Mouse (Mus musculus): ENCODE data around the gene Hipk2. TPM values are rescaled to one million over a fixed set of nuclear protein-coding genes. Genes with fewer than 3 reads are reported as not detected.

Hipk2 gene
- polyA plus RNA-seq, 1 experiment from 2014 or later: 27.4 TPM

DNA sequence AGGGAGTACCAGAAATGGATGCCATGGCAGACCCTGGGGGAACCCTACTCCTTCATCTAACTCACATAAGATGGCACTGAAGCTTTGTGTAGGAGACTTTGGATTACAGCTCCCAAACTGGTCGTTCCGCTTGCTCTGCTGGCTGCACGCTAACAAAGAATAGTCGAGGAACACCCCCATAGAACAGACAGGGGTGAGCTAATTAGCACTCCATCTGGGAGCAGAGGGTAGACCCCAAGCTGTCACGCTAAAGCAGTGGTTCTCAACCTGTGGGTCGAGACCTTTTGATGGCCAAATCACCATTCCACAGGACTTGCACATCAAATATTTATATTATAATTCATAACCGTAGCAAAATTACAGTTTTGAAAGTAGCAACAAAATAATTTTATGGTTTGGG, 114.0 kb downstream of the Hipk2 start:
- no peak overlapping the region for H3K9ac ChIP-seq (ENCODE audit: low read depth, low read length)
- no peak overlapping the region for H3K27ac ChIP-seq (ENCODE audit: low read depth, low read length)
- peaks cover 30% of the 10 kb centered on the region for H3K4me1 ChIP-seq (replicated peaks; ENCODE audit: control insufficient read depth, insufficient read depth, low read length)
- no peaks in the 10 kb centered on the region for H3K9me3 ChIP-seq (ENCODE audit: control insufficient read depth, low read length)
- DNase-seq (ENCODE audit: low spot score) (no peak), ATAC-seq (replicated peaks; ENCODE audit: low FRiP score) (no peak)
- WGBS: 89% methylated on average over 7 of the region's 7 CpGs
- no peak overlapping the region for H3K4me3 ChIP-seq (ENCODE audit: low read depth, low read length)
- H3K27me3 ChIP-seq (replicated peaks; ENCODE audit: control insufficient read depth, insufficient read depth, low read length): no peaks in the 10 kb centered on the region
- no peak overlapping the region for H3K4me2 ChIP-seq
- H3K36me3 ChIP-seq (ENCODE audit: control insufficient read depth, insufficient read depth, low read length): peaks cover 4% of the 10 kb centered on the region; the same call in 1 of the 2 replicates

GRCm38 (mm10) chr6:38760911-38761706, 114.9 kb downstream of the Hipk2 start:
- Histone ChIP-seq H3K36me3 (ENCODE audit: control insufficient read depth, insufficient read depth, low read length) (0 out of 2 replicates have a peak, but pooled peaks cover 2% of the 10 kb centered on the region), H3K4me2 (no peak overlapping the region), H3K27ac (ENCODE audit: low read depth, low read length) (no peak overlapping the region), H3K27me3 (replicated peaks; ENCODE audit: control insufficient read depth, insufficient read depth, low read length) (no peaks in the 10 kb centered on the region), H3K4me1 (replicated peaks; ENCODE audit: control insufficient read depth, insufficient read depth, low read length) (peaks cover 30% of the 10 kb centered on the region), H3K9me3 (ENCODE audit: control insufficient read depth, low read length) (no peaks in the 10 kb centered on the region), H3K4me3 (ENCODE audit: low read depth, low read length) (no peak overlapping the region), H3K9ac (ENCODE audit: low read depth, low read length) (no peak overlapping the region)
- WGBS: 80% methylated on average over 6 of the region's 6 CpGs
- no peak for ATAC-seq (replicated peaks; ENCODE audit: low FRiP score)
- no peak for DNase-seq (ENCODE audit: low spot score)

GRCm38 (mm10) chr6:38759922-38760620, 115.9 kb downstream of the Hipk2 start:
- no peak for DNase-seq (ENCODE audit: low spot score)
- H3K36me3 ChIP-seq (ENCODE audit: control insufficient read depth, insufficient read depth, low read length): 0 out of 2 replicates have a peak, but pooled peaks cover 2% of the 10 kb centered on the region
- no peak for ATAC-seq (replicated peaks; ENCODE audit: low FRiP score)
- no peak overlapping the region for H3K27ac ChIP-seq (ENCODE audit: low read depth, low read length)
- H3K27me3 ChIP-seq (replicated peaks; ENCODE audit: control insufficient read depth, insufficient read depth, low read length): no peaks in the 10 kb centered on the region
- H3K9ac ChIP-seq (ENCODE audit: low read depth, low read length): no peak overlapping the region
- H3K4me1 ChIP-seq (replicated peaks; ENCODE audit: control insufficient read depth, insufficient read depth, low read length): peaks cover 30% of the 10 kb centered on the region
- WGBS: 77% methylated on average over 6 of the region's 6 CpGs
- no peak overlapping the region for H3K4me3 ChIP-seq (ENCODE audit: low read depth, low read length)
- H3K9me3 ChIP-seq (ENCODE audit: control insufficient read depth, low read length): no peaks in the 10 kb centered on the region
- H3K4me2 ChIP-seq: no peak overlapping the region

DNA sequence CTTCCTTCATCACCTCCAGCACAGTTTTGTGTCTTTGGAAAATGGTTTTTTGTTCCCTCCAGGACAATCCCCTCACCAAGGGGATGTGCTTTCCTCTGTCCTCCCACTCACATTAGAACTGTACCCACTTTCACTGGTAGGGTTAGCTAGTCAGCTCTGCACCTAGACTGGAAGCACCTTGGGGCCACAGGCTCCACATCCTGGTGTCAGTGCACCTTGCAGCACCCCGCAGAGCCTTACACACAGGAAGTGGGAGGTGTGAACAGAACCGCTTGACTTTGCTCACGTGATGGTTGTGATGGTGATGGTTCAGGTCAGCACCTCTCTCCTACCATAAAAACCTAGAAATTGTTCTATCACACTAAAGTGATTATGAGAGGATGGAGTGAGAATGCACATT, 116.8 kb downstream of the Hipk2 start:
- Histone ChIP-seq H3K4me2 (no peak overlapping the region), H3K9me3 (ENCODE audit: control insufficient read depth, low read length) (no peaks in the 10 kb centered on the region), H3K4me3 (ENCODE audit: low read depth, low read length) (no peak overlapping the region), H3K36me3 (ENCODE audit: control insufficient read depth, insufficient read depth, low read length) (0 out of 2 replicates have a peak, but pooled peaks cover 2% of the 10 kb centered on the region), H3K4me1 (replicated peaks; ENCODE audit: control insufficient read depth, insufficient read depth, low read length) (peaks cover 30% of the 10 kb centered on the region), H3K27ac (ENCODE audit: low read depth, low read length) (no peak overlapping the region), H3K9ac (ENCODE audit: low read depth, low read length) (no peak overlapping the region), H3K27me3 (replicated peaks; ENCODE audit: control insufficient read depth, insufficient read depth, low read length) (no peaks in the 10 kb centered on the region)
- no peak for ATAC-seq (replicated peaks; ENCODE audit: low FRiP score)
- 78% methylated on average over 3 of the region's 3 CpGs for WGBS
- DNase-seq (ENCODE audit: low spot score): no peak

DNA sequence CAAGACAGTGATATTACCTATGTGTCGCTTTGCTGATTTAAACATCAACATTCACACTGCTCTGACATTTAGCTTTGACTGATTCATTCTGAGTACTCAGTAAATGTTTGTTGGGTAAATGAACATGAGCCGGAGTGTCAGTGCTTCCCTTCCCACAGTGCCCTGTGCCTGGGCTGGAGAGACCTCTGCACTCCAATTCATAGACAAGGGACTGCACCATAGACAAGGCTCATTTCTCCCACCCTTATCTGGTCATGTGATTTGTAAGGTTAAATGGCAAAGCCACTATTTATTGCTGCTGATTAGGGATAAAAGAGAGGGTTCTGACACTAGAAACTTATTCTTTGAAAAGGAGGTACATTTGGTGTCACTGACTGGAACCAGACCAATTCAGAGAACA, 118.4 kb downstream of the Hipk2 start:
- DNase-seq (ENCODE audit: low spot score) (no peak), ATAC-seq (replicated peaks; ENCODE audit: low FRiP score) (0 out of 2 replicates have a peak, but pooled peaks have one; percentile 51)
- Histone ChIP-seq H3K9me3 (ENCODE audit: control insufficient read depth, low read length) (no peaks in the 10 kb centered on the region), H3K4me3 (ENCODE audit: low read depth, low read length) (no peak overlapping the region), H3K36me3 (ENCODE audit: control insufficient read depth, insufficient read depth, low read length) (no peaks in the 10 kb centered on the region), H3K27ac (ENCODE audit: low read depth, low read length) (no peak overlapping the region), H3K9ac (ENCODE audit: low read depth, low read length) (no peak overlapping the region), H3K4me1 (replicated peaks; ENCODE audit: control insufficient read depth, insufficient read depth, low read length) (peaks cover 25% of the 10 kb centered on the region), H3K4me2 (no peak overlapping the region), H3K27me3 (replicated peaks; ENCODE audit: control insufficient read depth, insufficient read depth, low read length) (no peaks in the 10 kb centered on the region)
- 84% methylated on average over 2 of the region's 2 CpGs for WGBS

- no peak overlapping the region for H3K27ac ChIP-seq (ENCODE audit: low read depth, low read length)
- ATAC-seq (replicated peaks; ENCODE audit: low FRiP score) (no peak), DNase-seq (ENCODE audit: low spot score) (no peak)
- no peaks in the 10 kb centered on the region for H3K9me3 ChIP-seq (ENCODE audit: control insufficient read depth, low read length)
- peaks cover 25% of the 10 kb centered on the region for H3K4me1 ChIP-seq (replicated peaks; ENCODE audit: control insufficient read depth, insufficient read depth, low read length)
- no peak overlapping the region for H3K9ac ChIP-seq (ENCODE audit: low read depth, low read length)
- WGBS: 53% methylated on average over 4 of the region's 4 CpGs
- no peak overlapping the region for H3K4me2 ChIP-seq
- H3K27me3 ChIP-seq (replicated peaks; ENCODE audit: control insufficient read depth, insufficient read depth, low read length): no peaks in the 10 kb centered on the region
- H3K4me3 ChIP-seq (ENCODE audit: low read depth, low read length): no peak overlapping the region
- H3K36me3 ChIP-seq (ENCODE audit: control insufficient read depth, insufficient read depth, low read length): no peaks in the 10 kb centered on the region
Observed at GRCm38 (mm10) chr6:38756968-38757367, 119.0 kb downstream of the Hipk2 start.

GRCm38 (mm10) chr6:38755961-38756360, 120.0 kb downstream of the Hipk2 start:
- H3K4me1 ChIP-seq (replicated peaks; ENCODE audit: control insufficient read depth, insufficient read depth, low read length): peaks cover 25% of the 10 kb centered on the region
- WGBS: 77% methylated on average over 2 of the region's 2 CpGs
- DNase-seq (ENCODE audit: low spot score): no peak

DNA sequence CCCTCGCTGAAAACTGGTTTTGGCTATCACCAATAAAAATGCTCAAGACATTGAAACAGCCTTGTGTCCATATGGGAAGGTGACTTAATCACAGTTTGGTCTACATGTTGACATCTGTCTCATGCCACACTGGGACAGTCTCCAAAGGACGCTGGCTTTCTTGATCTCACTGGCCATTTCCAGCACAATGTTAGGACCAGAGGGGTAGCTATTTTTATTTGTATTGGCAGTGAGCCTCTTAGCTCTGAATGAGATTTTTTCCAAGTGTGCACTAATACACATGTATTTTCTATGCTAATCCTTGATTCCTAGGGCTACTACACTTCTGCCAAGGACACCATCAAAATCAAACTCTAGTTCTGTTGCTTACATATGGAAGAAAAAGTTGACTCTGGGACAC, 120.8 kb downstream of the Hipk2 start:
- H3K4me3 ChIP-seq (ENCODE audit: low read depth, low read length): no peak overlapping the region
- no peaks in the 10 kb centered on the region for H3K36me3 ChIP-seq (ENCODE audit: control insufficient read depth, insufficient read depth, low read length)
- H3K9ac ChIP-seq (ENCODE audit: low read depth, low read length): no peak overlapping the region
- no peak overlapping the region for H3K4me2 ChIP-seq
- H3K4me1 ChIP-seq (replicated peaks; ENCODE audit: control insufficient read depth, insufficient read depth, low read length): peaks cover 23% of the 10 kb centered on the region
- DNase-seq (ENCODE audit: low spot score): no peak
- no peaks in the 10 kb centered on the region for H3K9me3 ChIP-seq (ENCODE audit: control insufficient read depth, low read length)
- H3K27ac ChIP-seq (ENCODE audit: low read depth, low read length): no peak overlapping the region
- no peak for ATAC-seq (replicated peaks; ENCODE audit: low FRiP score)
- H3K27me3 ChIP-seq (replicated peaks; ENCODE audit: control insufficient read depth, insufficient read depth, low read length): no peaks in the 10 kb centered on the region
- 91% methylated on average over 2 of the region's 2 CpGs for WGBS

More at GRCm38 (mm10) chr6:38755961-38756360, 120.0 kb downstream of the Hipk2 start:
- Histone ChIP-seq H3K27me3 (replicated peaks; ENCODE audit: control insufficient read depth, insufficient read depth, low read length) (no peaks in the 10 kb centered on the region), H3K36me3 (ENCODE audit: control insufficient read depth, insufficient read depth, low read length) (no peaks in the 10 kb centered on the region), H3K9me3 (ENCODE audit: control insufficient read depth, low read length) (no peaks in the 10 kb centered on the region), H3K9ac (ENCODE audit: low read depth, low read length) (no peak overlapping the region), H3K4me3 (ENCODE audit: low read depth, low read length) (no peak overlapping the region), H3K27ac (ENCODE audit: low read depth, low read length) (no peak overlapping the region), H3K4me2 (no peak overlapping the region)
- ATAC-seq (replicated peaks; ENCODE audit: low FRiP score): no peak
